Mouse (Mus musculus) cerebellum, adult 8-10 months (tissue): ENCODE data around the gene Hoxd12.

Source experiments
- DNase-seq: peaks from one replicate; pipeline ENCODE4 v3.0.0; 2022

The Hoxd12 gene

GRCm38 (mm10) chr2:74666411-74666810 lies 8.4 kb upstream of the Hoxd12 start:
- DNase-seq = no peak

- DNase-seq = no peak
These were observed 7.5 kb upstream of the Hoxd12 start for GRCm38 (mm10) chr2:74667191-74667841.

GRCm38 (mm10) chr2:74667842-74668357 lies 6.9 kb upstream of the Hoxd12 start, which contains the start of gene Hoxd13:
Gene Hoxd13, plus strand, starts transcription at chr2:74668310.
- DNase-seq = no peak

- DNase-seq = no peak
These were observed 6.2 kb upstream of the Hoxd12 start for GRCm38 (mm10) chr2:74668370-74669229.

- DNase-seq = no peak
These were observed 5.6 kb upstream of the Hoxd12 start for GRCm38 (mm10) chr2:74669230-74669578.

- no peak for DNase-seq
These were observed 5.1 kb upstream of the Hoxd12 start for GRCm38 (mm10) chr2:74669650-74670235.

GRCm38 (mm10) chr2:74670632-74671188 lies 4.1 kb upstream of the Hoxd12 start:
- DNase-seq = no peak

GRCm38 (mm10) chr2:74671847-74672246 lies 3.0 kb upstream of the Hoxd12 start:
- DNase-seq = no peak

GRCm38 (mm10) chr2:74672481-74673362 lies 2.1 kb upstream of the Hoxd12 start:
- DNase-seq = no peak

- no peak for DNase-seq
These were observed 883 bp upstream of the Hoxd12 start for GRCm38 (mm10) chr2:74673835-74674425.

GRCm38 (mm10) chr2:74675666-74676282 lies 961 bp downstream of the Hoxd12 start:
- DNase-seq = no peak

GRCm38 (mm10) chr2:74676376-74677052 lies 1.7 kb downstream of the Hoxd12 start:
- no peak for DNase-seq

GRCm38 (mm10) chr2:74677106-74677505 lies 2.3 kb downstream of the Hoxd12 start:
- no peak for DNase-seq

- DNase-seq = no peak
These were observed 4.2 kb downstream of the Hoxd12 start, which contains the start of gene Hoxd11 for GRCm38 (mm10) chr2:74678891-74679595. Gene Hoxd11, plus strand, starts transcription at chr2:74679557.

GRCm38 (mm10) chr2:74679596-74679971 lies 4.8 kb downstream of the Hoxd12 start:
- no peak for DNase-seq

- no peak for DNase-seq
These were observed 5.2 kb downstream of the Hoxd12 start for GRCm38 (mm10) chr2:74679980-74680379.

- DNase-seq = no peak
These were observed 6.0 kb downstream of the Hoxd12 start for GRCm38 (mm10) chr2:74680561-74681398.

GRCm38 (mm10) chr2:74681594-74682531 lies 7.0 kb downstream of the Hoxd12 start:
- DNase-seq = no peak
